Comparison of ENCODE assay signal across 2 mouse cellular contexts in the genomic region with DNA sequence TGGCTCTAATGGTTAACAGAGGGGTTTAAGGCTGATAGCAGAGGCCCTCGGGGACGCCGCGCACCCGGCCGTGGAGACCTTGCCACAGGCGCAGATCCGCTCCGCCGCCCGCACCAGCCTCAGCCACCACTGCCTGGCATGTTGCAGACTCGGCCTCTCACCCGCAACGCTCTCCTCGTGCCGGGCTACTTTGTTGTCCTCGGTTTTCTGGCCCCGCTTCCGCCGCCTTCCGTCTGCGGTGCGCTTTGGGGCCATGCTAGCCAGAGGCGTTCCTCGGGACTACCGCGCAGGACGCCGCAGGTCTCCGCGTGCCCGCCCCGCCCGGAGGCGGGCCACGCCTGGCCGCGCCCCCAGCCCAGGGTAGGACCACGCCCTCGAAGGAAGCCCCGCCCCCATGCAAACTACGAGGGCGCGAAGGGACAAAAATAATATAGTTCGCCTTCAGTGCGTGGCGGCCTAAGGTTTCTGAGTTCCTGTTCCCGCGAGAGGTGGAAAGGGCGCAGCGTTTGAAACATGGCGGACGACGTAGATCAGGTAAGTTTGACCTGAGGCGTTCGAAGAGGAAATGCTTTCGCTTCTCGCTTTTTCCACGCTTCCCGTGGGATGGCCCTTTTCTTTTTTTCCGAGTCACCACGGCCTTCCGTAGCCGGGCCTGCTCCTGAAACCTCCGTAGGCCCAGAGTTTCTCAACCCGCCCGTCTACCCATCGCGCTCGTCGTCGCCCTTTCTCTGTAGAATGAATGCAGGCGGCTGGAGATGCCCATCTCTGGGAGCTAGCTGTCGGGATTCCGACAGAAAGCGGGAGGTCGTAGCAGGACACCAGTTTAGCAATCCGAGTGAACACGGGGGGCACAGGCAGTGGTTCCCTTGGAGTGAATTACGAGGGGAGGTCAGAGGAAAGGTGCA.
A peak's percentile ranks its signal among the peaks of the same experiment; 100 is the strongest.
TF ChIP-seq lines count a peak whose summit lies in the region.

A gene (minus strand): TSS at position 344 of the 905 bp plus-strand sequence.
A gene (plus strand): TSS at position 384 of the 905 bp plus-strand sequence.

TF ChIP-seq in C2C12, 6 proteins besides CTCF, POLR2A, EP300 and RAD21 (continued from another document):
- TF ChIP-seq MYOD1 (IDR thresholded peaks at IDR 0.05; ENCODE audit: control insufficient read depth, insufficient read length, low read depth) (no peak), USF1 (IDR thresholded peaks at IDR 0.05; ENCODE audit: low read depth) (no peak), FOSL1 (IDR thresholded peaks at IDR 0.05; ENCODE audit: insufficient read depth, low read length, poor library complexity, severe bottlenecking) (no peak), MAX (IDR thresholded peaks at IDR 0.05) (peak; percentile 75)

TF ChIP-seq in myocyte, 11 proteins besides CTCF, POLR2A, EP300 and RAD21 (continued from another document):
- TF ChIP-seq CEBPB (IDR thresholded peaks at IDR 0.05; ENCODE audit: insufficient read depth, poor library complexity, severe bottlenecking) (no peak), TCF3 (IDR thresholded peaks at IDR 0.05; ENCODE audit: insufficient read length, low read depth) (no peak), REST (IDR thresholded peaks at IDR 0.05; ENCODE audit: insufficient read depth, insufficient read length) (no peak), MYOG (IDR thresholded peaks at IDR 0.05; ENCODE audit: control insufficient read depth in 1 of 3, insufficient read depth in 1 of 3, insufficient read length in 2 of 3, low read depth in 2 of 3) (no peak), MYOD1 (IDR thresholded peaks at IDR 0.05; ENCODE audit: control insufficient read depth in 1 of 3, insufficient read length in 2 of 3, low read depth in 2 of 3) (peak in 1 of 3 experiments; percentile 8), USF1 (IDR thresholded peaks at IDR 0.05; ENCODE audit: low read depth) (no peak), E2F4 (IDR thresholded peaks at IDR 0.05; ENCODE audit: insufficient read depth) (peak; percentile 95), POLR2AphosphoS2 (IDR thresholded peaks at IDR 0.05; ENCODE audit: insufficient read length, low read depth) (peak; percentile 70), MAX (IDR thresholded peaks at IDR 0.05; ENCODE audit: low read depth) (no peak)
